Mouse (Mus musculus): Measurements from ENCODE around the gene Smoc2.
A peak's percentile ranks its signal among the peaks of the same experiment; 100 is the strongest.

The Smoc2 gene

DNA sequence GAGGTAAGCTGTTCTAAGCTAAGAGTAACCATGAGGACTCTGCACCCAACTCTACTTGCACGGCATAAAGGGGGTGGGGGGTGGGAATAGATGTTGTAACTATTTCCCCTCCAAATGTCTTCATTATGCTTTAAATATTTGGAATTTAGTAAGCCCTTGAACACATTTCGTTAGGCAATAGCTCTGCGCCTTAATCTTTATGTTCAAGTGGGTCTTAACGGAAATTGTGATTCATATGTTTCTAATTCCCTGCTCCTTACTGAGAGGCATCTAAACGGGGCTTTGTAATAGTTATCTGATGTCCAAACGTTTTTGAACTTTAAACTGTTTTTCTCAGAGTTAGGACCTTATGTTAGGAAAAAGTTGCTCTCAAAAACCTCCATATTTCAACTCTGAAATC is 147.2 kb downstream of the Smoc2 start:
- DNase-seq, result no peak

DNA sequence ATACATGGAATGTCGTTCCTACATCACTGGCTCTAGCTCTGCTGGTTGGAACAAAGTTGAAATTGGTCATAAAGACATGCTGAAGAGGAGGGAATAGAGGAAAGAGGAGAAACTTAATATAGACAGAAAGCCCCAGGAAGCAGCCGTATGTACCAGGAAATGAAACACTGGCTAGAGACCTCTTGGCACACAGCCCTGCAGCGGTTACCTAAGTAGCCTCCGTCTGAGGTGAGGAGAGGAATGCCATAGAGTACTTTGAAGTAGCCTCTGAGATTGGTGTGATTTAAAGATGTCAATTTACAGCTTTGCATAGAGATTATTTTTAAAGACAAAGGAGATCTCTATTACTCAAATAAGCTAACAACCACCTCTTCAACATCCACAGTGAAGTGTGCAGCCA is 155.4 kb downstream of the Smoc2 start:
- peak; percentile 72 for DNase-seq

DNA sequence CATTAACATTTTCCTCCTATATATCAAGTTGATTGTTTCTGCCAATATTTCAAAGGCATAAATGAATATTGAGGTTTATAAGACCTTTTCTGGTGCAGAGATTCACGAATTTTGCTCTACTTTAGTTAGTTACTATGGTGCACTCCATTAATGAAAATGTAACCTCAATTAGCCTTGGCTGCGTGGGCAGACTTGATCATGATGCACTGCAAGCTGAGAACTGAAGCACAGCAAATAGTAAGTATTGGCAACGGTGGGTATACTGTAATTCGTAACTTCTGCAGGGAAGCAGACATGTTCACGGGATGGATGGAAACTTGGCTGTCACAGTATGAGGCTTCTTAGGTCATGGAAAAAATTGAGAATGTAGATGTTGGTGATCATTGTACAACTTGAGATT is 166.3 kb downstream of the Smoc2 start:
- no peak for DNase-seq

DNA sequence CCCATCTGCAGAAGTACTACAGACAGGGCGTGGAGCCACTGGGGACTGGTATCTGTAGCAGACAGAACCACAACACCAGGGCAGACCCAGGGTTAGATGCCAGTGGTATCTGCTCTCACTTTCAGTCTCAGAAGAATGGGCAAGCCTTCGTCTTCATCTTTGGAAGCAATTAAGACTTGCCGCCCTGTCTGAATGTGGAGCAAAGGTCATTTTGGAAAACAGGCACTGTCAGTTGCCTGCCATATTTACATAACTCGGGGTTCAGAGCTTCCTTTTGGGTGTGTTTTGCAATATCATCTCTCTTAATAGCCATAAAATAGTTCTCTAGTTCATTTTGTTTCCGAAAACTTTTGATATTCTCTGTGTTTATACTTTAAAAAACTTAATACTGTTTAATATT is 168.0 kb downstream of the Smoc2 start:
- no peak for DNase-seq
